Mouse (Mus musculus) leukemia stem cell, adult 10-12 weeks (primary cell): ENCODE data around the gene Gm14288. TPM values are rescaled to one million over a fixed set of nuclear protein-coding genes. Genes with fewer than 3 reads are reported as not detected.

Experiments
- polyA plus RNA-seq: library from polyadenylated mRNA; stranded (reverse); fragments of >175 nt; gene quantifications from 2 replicates; pipeline ENCODE4 v1.2.3, GENCODE M21; 2012; ENCODE audit warnings: low replicate concordance

Gene Gm14288
- not detected in 2 replicates for polyA plus RNA-seq

DNA sequence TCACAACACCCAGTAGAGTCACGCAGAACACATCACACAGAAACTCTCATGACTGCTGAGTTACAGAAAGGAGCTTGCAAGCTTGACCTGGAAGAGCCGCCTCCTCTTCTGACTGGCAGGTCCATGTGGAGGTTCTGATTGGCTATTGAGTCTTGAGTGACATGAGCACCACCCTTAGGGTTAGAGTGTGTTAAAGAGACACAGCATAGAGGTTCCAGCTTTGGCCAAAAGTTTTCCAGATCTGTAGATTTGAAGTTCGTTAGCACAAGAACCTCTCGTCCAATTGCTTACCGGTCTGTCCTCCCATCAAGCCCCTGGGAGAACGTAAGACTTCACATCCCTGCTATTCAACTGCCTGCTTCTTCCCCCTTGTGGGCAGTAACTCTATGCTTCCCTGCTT, at the start of gene Gm14288:
Gm14288 (minus strand) TSS at position 101 of the 400 bp plus-strand sequence.

DNA sequence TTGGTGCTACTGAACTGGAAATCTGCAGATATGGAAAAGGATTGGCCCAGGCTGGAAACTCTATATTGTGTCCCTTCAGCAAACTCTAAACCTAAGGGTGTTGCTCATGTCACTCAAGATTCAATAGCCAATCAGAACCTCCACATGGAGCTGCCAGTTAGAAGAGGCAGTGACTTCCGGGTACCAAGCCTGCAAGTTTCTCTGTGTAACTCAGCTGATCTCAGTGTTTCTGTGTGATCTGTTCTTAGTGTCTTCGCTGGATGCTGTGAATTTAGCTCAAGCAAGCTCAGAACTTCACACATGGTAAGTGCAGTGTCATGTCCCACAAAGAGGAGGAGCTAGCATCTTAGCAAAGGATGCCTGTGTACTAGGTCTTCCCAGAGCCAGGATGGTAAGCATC, 59.7 kb downstream of the Gm14288 start, which contains the start of gene Gm2007:
Gm2007 (plus strand) TSS at position 301 of the 400 bp plus-strand sequence.

Other genes with a start within 250 kb of the Gm14288 start
- not detected in 2 replicates for gene Gm11007, start 157.1 kb downstream of the Gm14288 start, polyA plus RNA-seq
- not detected in 2 replicates for gene Zfp969, start 97.4 kb downstream of the Gm14288 start, polyA plus RNA-seq
- gene Gm2007, start 59.6 kb downstream of the Gm14288 start, polyA plus RNA-seq: not detected in 2 replicates
- gene Gm6710, start 68.1 kb upstream of the Gm14288 start, polyA plus RNA-seq: not detected in 2 replicates
- not detected in 2 replicates for gene Zfp966, start 130.0 kb upstream of the Gm14288 start, polyA plus RNA-seq
- not detected in 2 replicates for gene Gm2026, start 164.2 kb upstream of the Gm14288 start, polyA plus RNA-seq